Mouse (Mus musculus) lung, postnatal 14 days (tissue): Measurements from ENCODE around the gene Camsap1.
A peak's percentile ranks its signal among the peaks of the same experiment; 100 is the strongest.

Source experiments
- DNase-seq: peaks from one replicate; pipeline ENCODE4 v3.0.0; 2021

Camsap1 gene

DNA sequence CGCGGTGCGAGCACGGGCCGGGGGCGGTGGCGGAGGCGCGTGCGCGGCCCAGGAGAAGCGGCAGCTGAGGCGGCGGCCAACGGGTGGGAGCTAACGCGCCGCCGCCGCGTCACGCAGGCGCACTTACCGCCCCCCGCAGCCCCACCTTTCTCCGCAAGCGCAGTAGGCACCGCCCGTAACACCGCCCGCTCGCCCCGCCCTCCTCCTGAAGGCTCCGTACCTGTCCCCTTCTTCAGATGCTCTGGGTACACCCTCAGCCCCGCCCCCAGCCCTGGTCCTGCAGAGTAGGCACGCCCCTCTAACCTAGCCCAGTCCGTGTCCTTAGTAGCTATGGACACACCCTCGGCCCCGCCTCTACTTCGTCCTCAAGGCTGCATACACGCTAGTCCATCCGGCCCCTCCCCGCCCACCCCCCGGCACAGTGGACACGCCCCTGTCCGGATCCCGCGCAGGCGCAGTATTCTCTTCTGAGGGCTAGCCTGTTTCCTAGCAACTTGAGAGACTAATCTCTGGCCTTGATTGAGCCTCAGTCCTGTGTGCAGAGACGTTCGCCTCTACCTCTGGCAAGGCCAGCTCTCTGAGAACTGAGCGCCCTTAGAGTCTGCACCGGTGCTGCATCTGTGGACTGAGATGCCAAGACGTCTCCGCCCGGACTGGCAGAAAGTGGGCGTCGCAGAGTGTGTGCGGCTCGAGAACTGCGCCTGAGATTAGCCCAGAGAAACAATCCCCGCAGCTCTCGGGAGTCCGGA is at the start of gene Camsap1:
Camsap1 (minus strand) TSS at position 124 of the 749 bp plus-strand sequence.
- peak; percentile 100 for DNase-seq

DNA sequence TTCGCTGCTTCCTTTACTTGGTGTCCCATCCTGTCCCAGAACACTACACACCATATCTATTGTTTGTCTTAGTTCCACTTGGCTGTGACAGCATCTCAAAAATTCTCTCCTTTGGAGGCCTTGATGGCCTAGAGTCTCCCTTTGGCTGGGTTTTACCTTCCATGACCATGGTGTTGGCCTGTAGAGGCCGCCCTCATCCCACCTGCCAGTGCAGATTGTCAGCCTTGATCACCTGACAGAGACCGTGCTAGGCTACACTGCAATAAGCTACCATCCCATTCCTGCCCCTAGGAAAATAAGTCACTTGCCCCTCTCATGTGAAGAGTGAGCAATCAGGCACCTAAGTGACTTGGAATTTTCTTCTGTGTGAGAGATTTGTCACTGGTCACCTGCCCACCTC is 47.2 kb upstream of the Camsap1 start:
- no peak for DNase-seq

DNA sequence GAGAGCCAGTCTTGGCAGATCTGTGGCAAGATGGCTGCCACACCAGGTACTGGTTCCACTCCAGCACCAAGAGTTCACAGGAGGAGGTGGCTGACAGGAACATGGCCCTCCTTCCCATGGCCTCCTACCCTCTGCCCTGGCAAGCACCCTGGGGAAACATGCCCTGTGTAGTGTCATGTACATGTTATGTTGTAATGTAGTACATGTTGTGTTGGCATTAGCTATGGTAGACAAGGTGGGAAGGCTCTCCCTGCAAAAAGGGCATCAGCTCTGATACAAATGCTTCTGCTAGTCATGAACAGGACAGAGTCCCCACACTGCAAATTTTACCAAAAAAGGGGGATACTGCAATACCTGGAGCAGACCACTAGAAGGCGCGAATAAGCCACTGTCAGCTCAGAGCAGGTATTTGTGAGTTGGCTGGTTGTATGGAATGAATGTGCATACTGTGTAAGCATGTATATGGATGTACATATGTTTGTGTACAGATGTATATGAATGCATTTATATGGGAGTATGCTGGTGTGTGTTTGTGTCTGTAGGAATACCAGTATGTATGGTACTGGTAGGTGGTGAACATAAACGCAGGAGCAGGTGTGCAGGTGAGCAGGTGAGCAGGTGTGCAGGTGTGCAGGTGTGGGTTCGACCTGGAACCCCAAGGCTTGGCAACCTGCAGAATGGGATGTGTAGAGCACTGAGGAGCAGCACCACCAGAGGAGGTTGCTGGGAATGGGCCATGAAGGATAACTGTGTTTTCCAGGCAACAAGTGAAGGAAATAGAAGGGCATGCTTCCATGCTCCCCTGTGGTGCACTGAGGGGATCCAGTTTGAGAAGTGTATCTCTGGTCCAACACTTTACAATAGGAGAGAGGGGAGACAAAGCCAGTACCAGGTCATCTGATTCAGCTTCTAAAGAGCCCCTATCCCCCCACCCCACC is 41.3 kb upstream of the Camsap1 start:
- DNase-seq: peak; percentile 37

DNA sequence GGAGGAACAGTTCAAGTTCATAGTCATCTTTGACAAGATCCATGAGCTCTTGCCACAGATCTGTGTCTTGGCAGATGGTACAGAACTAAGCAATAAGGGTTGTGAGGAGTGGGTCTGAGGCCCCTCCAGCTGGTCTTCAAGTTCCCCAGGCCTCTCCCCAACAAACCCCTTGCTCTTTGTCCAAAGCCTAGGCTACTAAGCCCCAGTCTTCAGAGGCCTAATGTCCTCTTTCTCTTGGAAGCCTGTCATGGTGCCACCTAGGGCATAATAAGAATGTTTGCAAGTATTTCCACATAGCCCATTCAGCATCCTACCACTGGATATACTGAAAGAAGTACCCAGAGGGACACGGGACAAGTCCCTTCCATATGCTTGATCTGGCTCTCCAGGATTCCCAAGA is 39.5 kb upstream of the Camsap1 start:
- DNase-seq: no peak

DNA sequence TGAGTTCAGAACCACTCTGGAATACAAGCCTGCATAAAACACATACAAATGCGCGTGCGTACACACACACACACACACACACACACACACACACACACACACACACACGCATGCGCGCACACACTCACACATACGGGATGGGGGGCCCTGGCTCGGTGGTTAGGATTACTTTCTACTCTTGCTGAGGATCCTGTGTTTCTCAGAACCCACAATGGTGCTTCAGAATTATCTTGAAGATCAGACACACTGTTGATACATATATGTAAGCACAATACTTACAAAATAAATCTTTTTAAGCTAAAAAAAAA is 39.1 kb upstream of the Camsap1 start:
- DNase-seq: no peak

DNA sequence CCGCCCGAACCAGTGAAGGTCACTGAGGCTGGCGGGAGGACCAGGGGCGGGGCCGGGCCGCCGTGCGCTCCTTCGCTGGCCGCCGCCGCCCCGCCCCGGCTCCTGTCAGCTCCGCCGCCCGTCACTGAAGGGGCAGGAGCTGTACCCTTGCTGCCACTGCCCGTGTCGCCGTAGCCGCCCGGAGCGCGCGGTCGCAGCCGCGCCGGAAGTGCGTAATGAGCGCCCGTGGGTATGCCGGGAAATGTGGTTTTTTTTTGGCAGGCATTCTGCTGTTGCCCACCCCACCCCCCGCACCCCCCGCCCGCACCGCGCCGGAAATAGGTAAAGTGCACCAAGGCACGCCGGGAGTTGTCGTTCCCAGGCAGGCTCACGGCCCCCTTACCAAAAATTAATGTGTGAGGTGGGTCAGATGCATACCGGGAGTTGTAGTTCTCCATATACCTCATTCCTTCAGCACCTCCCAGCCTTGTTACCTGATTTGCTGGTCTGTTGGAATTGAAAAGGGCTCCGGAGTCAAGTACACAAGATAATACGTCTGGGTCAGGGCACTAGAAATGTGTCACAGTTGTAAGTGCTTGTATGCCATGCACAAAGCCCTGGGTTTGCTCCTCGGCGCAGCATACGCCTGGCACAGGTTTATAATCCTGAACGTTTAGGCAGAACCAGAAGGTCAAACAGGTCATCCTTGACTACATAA is 38.6 kb upstream of the Camsap1 start, which contains the start of gene Ubac1:
Ubac1 (minus strand) TSS at position 187 of the 697 bp plus-strand sequence.
- DNase-seq: peak; percentile 88

DNA sequence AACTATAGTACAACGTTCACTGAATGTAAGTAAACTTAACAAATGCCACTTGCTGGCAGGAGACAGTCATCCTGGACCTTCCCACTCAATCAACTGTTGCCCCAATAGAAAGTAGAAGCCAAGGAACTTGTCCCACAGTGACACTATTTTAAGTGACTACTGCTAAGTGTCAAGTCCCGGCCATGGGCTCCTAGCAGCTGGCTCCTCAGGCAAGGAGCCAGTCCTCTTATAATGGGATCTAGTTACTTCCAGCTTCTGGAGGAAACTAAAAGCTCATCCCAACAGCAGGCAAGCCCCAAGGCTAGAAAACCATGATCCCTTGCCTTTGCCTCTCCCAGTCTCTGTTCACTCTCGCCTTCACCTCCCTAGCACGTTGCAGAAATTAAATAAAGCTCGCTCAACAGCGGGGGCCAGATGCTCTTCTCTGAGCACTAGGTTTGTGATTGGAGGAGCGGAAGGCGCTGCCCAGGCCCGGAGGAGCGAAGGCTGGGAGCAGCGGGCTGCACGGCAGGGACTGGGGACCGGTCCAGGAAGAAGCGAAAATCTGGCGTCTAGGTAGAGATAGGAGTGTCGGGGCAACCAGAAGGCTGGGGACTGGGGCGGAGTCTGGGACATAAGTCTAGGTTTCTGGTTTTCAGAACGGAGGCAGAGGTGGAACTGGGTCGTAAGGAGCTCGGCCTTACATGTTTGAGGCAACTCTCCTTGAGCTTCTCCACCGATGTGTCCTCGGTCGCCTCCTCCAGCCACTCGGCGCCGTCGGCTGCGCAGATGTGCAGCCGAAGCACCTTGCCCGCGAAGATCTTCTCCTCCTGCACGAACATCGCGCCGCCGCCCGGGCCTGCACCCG is 37.9 kb upstream of the Camsap1 start:
- peak; percentile 27 for DNase-seq

DNA sequence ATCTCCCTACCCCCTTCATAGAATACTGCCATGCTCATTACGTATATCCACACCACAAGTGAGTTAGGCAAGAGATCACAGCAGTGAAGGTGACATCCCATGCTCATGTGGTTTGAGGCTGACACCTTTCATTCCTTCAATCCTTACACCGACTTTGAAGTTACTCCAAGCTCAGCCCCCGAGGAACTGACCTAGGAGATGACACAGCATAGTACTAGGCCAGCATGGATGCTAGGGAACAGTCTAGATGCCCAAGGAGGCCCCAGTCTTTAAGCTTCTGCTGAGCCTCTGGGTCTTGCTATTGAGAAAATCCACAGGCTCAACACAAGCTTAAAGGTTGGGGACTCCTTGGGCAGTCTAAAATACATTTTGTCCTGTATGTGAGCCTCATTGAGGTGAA is 36.8 kb upstream of the Camsap1 start:
- DNase-seq: no peak

DNA sequence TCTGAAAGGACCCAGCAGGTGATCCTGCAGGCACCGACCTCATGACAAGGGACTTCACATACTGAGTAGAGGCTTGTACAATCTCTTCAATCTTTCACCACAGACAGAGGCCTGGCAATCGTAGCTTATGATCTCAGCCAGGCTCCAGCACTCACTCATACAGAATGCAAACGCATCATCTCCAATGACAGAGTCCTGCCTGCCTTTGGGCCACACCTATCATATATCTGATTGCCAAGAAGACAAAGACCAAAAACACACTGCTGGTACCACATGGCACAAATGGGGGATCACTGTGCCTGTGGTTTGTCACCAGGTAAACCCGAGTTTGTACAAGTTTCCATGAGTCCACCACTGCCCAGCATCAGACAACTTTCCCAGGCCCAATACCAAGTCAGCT is 34.2 kb upstream of the Camsap1 start:
- no peak for DNase-seq

DNA sequence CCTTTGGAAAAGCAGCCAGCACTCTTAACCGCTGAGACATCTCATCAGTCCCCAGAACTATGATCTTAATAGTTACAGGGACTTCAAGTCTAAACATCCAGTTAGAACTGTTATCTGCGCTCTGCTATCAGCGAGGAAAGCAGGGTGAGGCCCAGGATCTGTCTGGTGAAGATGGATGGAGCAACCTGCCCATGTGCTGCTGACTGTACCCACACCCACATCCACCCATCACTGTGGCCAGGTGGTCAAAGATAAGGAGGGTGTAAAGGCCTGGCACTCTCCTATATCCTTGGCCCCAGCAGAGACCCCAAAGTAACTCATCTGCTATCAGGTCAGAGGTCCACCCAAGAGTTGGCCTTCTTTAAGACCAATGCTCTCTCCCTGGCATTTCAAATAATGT is 30.6 kb upstream of the Camsap1 start:
- DNase-seq: no peak

DNA sequence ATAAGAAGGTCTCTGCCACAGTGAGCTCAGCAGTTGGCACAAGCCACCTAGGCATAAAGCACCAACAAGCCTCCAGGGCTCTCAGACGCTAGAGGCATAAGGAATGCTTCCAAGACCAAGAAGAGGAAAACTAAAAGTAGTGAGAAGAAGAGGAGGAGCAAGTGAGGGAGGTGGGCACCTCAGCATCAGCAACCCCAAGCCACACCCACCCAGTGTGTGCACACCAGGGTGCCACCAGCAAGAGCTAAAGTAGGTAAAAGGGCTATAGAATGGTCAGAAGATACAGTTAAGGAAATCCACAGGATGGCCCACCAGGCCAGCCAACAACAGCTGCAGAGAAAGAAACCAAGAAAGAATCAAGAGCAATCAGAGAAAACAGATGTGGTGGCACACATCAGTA is 28.3 kb upstream of the Camsap1 start:
- DNase-seq: no peak

DNA sequence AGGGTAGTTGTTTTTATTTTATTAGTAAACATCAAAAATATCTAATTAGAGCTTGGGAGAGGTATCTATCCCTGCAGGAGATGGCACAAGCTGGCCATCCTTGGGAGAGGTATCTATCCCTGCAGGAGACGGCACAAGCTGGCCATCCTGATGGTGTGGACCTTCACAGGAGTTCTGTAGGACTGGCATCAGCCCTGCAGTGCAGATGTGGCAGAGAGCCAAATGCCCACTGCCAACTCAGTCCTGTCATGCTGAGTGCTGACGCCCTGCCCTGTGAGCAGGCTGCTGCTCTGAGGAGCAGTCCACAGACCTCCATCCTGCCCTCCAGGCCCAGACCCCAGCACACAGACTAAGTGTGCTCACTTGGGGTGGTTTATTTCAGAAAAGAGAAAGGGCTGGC is 18.9 kb upstream of the Camsap1 start:
- no peak for DNase-seq

DNA sequence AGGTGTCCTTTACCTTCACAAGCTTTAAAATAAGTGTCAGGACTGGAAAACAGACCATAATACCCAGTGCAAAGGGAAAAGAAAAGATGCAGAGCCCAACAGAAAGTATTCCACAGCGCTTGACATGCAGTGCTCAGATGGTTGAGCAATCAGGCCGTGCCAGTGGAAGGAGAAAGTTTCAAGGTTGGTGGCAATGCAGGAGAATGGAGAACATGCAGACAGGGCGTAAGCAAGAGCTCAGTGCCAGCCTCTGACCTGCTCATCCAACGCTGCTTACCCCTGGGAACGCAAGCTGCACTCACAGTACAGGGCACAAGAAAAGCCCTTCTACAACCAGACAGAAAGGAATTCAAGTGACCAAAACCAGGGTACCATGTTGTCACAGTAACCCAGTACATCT is 18.1 kb upstream of the Camsap1 start:
- no peak for DNase-seq

DNA sequence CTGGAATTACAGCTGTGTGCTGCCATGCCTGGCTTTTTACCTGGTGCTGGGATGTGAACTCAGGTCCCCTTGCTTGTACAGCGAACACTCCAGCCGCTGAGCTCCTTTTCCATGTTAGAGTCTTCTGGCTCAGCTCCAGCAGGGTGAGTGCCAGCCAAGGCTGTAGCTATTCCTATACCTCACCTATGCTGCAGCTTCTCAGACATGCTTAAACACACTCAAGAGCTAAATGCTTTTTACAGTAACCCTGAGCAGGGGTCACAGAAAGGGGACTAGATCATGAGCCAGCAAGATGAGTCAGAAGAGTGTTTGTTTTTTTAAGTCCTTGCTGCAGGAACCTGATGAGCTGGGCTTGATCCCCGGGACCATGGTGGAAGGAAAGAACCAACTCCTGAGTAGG is 14.6 kb upstream of the Camsap1 start:
- peak; percentile 10 for DNase-seq

DNA sequence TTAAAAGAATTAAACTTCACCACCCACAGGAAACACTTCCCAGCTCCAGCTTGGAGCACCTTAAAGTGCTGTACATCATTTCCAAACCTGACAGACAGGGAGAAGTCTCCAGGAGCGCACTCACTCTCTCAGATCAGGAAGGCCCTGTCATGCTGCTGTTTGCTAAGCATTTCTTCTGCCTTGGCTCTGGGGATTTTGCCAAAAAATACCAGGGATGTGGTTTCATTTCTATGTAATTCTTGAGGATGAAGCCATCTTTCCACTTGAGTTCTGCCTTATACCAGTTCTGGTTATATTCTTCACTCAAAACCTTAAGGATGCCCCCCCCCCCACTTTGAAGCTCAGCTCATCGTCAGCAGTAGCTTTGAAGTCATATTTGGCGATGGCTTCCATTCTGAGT is 11.7 kb upstream of the Camsap1 start:
- DNase-seq: no peak

DNA sequence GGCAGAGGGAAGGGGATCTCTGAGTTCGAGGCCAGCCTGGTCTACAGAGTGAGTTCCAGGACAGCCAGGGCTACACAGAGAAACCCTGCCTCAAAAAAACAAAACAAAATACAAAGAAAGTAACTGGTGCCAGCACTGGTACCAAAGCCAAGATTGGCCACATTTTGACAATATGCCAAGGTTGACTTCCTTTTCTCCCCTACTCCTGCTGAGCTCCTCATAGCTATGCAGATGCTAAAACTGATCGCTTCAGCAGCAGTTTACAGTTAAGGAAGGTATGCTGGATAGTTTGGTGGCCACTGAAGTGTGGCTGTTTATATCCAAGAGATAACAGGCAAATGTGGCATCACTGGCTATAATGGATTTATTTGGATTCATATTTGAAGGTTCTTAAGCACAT is 9.2 kb upstream of the Camsap1 start:
- DNase-seq: no peak

DNA sequence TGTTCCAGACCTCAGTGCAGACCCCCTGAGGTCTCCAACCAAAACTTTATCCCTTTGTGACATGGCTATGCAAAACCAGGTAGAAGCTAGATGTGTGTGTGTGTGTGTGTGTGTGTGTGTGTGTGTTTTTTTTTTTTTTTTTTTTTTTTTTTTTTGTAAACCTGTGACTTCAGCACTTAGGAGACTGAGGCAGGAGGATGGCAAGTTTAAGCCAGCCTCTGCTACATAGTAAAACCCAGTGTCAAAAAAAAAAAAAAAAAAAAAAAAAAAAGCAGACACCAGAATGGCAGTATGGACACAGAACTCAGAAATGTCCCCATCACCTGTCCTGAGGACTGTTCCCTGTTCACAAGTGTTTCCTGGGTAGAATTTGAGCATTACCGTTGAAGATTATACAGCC is 6.6 kb upstream of the Camsap1 start:
- DNase-seq: no peak

DNA sequence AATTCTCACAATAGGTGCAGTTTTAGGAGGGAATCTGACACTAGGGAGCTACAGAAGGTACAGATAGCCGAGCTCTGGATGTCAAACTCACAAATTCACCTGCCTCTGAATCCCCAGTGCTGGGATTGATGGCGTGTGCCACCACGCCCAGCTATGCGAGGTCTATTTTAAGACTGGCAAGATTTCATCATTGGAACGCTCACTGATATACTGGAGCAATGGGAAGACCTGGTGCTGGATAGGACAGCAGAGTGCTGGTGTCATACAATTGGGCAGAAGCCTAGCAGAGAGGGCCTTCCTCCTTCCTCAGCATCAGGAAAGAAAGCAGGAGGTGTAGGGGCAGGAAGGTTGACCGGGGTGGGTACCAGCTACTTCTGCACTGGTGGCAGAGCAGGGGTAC is 4.7 kb upstream of the Camsap1 start:
- no peak for DNase-seq

DNA sequence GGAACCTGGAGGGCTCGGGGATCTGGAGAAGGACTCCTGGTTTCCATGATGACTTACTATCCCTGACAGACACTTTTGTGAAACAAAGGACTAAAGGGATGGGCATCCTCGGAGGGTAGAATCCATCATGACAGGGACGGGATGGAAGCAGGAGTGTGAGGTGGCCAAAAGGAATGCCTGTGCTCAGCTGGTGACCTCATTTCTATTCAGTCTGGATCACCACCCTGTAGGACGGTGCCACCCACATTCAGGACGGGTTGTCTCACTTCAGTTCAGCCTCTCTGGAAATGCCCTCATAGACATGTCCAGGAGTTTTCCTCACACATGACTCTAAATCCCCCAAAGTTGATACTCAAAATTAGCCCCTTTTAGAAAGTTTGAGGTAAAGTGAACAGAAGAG is 3.5 kb upstream of the Camsap1 start:
- DNase-seq: no peak

DNA sequence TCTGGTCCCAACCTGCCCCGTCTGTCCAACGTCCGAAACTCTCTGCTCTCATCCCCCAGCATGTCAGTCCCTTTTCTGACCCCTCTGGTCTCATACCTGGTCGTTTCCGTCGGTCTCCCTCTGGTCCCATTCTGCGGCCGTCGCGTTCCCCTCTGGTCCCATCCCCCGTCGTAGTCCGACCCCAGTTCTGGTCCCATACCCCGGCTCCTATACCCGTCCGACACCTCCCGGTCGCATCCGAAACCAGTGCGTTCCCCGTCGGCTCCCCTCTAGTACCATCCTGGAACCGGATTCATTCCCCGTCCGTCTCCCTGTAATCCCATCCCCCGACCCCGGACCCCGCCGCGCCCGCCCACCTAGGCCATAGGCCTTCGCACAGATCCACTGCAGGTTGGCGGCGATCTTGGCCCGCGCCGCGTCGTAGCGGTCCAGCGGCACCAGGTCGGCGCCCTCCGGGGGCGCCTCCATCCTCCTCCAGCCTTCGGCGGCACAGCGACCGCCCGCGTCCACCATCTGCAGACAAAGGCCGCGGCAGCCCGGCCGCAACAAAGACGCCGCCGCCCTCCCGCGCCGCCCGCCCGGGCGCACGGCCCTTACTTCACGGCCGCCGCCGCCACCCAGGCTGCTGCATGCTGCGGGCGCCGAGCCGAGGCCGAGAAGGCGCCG is 523 bp downstream of the Camsap1 start:
- peak; percentile 22 for DNase-seq

DNA sequence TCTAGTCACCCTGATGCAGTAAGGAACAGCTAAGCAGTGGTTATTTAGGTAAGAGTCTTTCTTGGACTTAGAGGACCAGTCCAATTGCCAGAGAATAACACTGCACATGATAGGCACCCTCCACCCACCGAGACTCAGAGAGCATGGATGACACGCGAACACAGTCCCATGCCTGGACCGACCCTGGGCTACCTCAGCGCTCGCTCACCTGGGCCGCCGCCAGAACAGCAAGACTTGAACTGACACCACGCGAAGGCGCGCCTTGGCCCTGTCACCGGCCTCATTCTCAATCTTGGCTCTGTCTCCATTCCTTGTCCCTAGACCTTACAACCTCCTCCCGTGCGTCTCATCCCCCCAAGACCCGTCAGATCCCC is 1.0 kb downstream of the Camsap1 start:
- DNase-seq: peak; percentile 49

DNA sequence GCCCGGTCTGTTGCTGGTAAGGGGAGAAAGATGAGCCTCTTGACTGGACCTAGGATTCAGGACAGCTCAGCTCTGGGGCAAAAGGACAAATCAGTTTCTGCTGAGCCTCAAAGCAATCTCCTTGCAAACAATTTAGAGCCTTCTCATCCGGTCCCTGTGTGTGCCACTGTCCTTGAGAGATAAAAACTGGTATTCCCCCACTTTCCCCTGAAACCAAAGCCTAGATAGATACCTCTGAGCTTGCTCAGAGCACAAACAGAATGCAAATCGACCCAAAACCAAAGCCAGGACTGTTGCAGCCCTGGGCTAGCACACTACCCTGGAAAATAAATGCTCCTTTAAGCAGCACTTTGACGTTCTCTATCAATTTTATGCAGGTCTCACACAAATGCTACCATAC is 4.1 kb downstream of the Camsap1 start:
- no peak for DNase-seq
